Mouse (Mus musculus) liver, postnatal 0 days (tissue): ENCODE data around the gene Cdc25a.

Experiments used
- CTCF ChIP-seq: sonication (generic); IDR thresholded peaks from 2 replicates; pipeline ENCODE4 v1.5.1; 2016; ENCODE audit warnings: antibody characterized with exemption, low read depth
- EP300 ChIP-seq: IDR thresholded peaks from 2 replicates; pipeline ENCODE4 v1.6.1; 2016; ENCODE audit warnings: antibody characterized with exemption, low read depth, mild to moderate bottlenecking

- TF ChIP-seq EP300 (no peak), CTCF (peak; percentile 83)
These were observed 17.4 kb downstream of the Cdc25a start for GRCm38 (mm10) chr9:109892651-109893250.
